Mouse (Mus musculus) embryonic facial prominence, embryonic 10.5 days (tissue): ENCODE measurements around the gene Slc25a24. TPM values are rescaled to one million over a fixed set of nuclear protein-coding genes. Genes with fewer than 3 reads are reported as not detected.

Source experiments
- DNase-seq: peaks from one replicate; pipeline ENCODE4 v3.0.0-alpha.2; 2017; ENCODE audit warnings: low spot score
- H3K27ac ChIP-seq: fragments of 300-500 bp; sonication (generic); replicated peaks from 2 replicates; pipeline ENCODE4 v1.5.1; 2016; ENCODE audit warnings: mild to moderate bottlenecking
- H3K27me3 ChIP-seq: fragments of 300-500 bp; sonication (generic); replicated peaks from 2 replicates; pipeline ENCODE4 v1.6.1; 2016; ENCODE audit warnings: low read depth, mild to moderate bottlenecking; ENCODE audit not compliant: poor library complexity, severe bottlenecking
- H3K36me3 ChIP-seq: fragments of 300-500 bp; sonication (generic); replicated peaks from 2 replicates; pipeline ENCODE4 v1.6.1; 2016; ENCODE audit warnings: mild to moderate bottlenecking, moderate library complexity
- H3K4me1 ChIP-seq: fragments of 300-500 bp; sonication (generic); 2 replicates; pipeline ENCODE4 v1.6.1; 2016
- H3K4me3 ChIP-seq: fragments of 300-500 bp; sonication (generic); 2 replicates; pipeline ENCODE4 v1.5.1; 2016; ENCODE audit warnings: mild to moderate bottlenecking, moderate library complexity
- H3K9me3 ChIP-seq: fragments of 300-500 bp; sonication (generic); 2 replicates; pipeline ENCODE4 v1.6.1; 2016; ENCODE audit warnings: mild to moderate bottlenecking
- WGBS: fragments of 180-500 bp; shearing (Covaris S2); methylation state at CpG from one replicate; pipeline ENCODE4 v1.1.7; 2016; 5-methylcytosine and 5-hydroxymethylcytosine counted together
- polyA plus RNA-seq: library from polyadenylated mRNA; unstranded; fragments of >200 nt; fragmentation: Nextera tagmentation; extraction: Ambion mirVana; gene quantifications from 2 replicates; pipeline ENCODE4 v1.2.1, GENCODE M21; 2016

Slc25a24 gene
- 31.3 and 35.6 TPM in 2 replicates for polyA plus RNA-seq

- peak; percentile 81 for DNase-seq
- peak within 1 kb of the TSS; percentile 97 for H3K27ac ChIP-seq
- WGBS: under 1% methylated on average over 47 of the region's 49 CpGs
Observed at GRCm38 (mm10) chr3:109122641-109123530, at the start of gene Slc25a24. Gene Slc25a24, plus strand, starts transcription at chr3:109123149.

GRCm38 (mm10) chr3:109080169-109080568 lies 42.8 kb upstream of the Slc25a24 start, which contains the start of gene Slc25a54:
Gene Slc25a54, plus strand, starts transcription at chr3:109080469.
- H3K9me3 ChIP-seq: no peaks in the 10 kb centered on the region
- no peaks in the 10 kb centered on the region for H3K27me3 ChIP-seq
- no peak within 1 kb of the TSS for H3K27ac ChIP-seq
- H3K4me3 ChIP-seq: no peak within 1 kb of the TSS
- H3K4me1 ChIP-seq: no peaks in the 10 kb centered on the region
- DNase-seq: no peak
- H3K36me3 ChIP-seq: no peaks in the 10 kb centered on the region
- 95% methylated on average over 17 of the region's 17 CpGs for WGBS

More at GRCm38 (mm10) chr3:109122641-109123530, at the start of gene Slc25a24:
- Histone ChIP-seq H3K36me3 (peaks cover 16% of the 10 kb centered on the region), H3K9me3 (no peaks in the 10 kb centered on the region), H3K27me3 (peaks cover 13% of the 10 kb centered on the region; the same call in 1 of the 2 replicates), H3K4me3 (peak within 1 kb of the TSS; percentile 87), H3K4me1 (peaks cover 28% of the 10 kb centered on the region)

GRCm38 (mm10) chr3:109084418-109084817 lies 38.5 kb upstream of the Slc25a24 start:
- H3K4me3 ChIP-seq: no peak overlapping the region
- no peaks in the 10 kb centered on the region for H3K27me3 ChIP-seq
- no peaks in the 10 kb centered on the region for H3K36me3 ChIP-seq
- no peaks in the 10 kb centered on the region for H3K9me3 ChIP-seq
- H3K4me1 ChIP-seq: no peaks in the 10 kb centered on the region
- H3K27ac ChIP-seq: no peak overlapping the region
- DNase-seq: no peak
- WGBS: 95% methylated on average over 2 of the region's 2 CpGs

GRCm38 (mm10) chr3:109088460-109088859 lies 34.5 kb upstream of the Slc25a24 start:
- no peak for DNase-seq
- no peak overlapping the region for H3K4me3 ChIP-seq
- no peaks in the 10 kb centered on the region for H3K4me1 ChIP-seq
- no peaks in the 10 kb centered on the region for H3K36me3 ChIP-seq
- no peaks in the 10 kb centered on the region for H3K9me3 ChIP-seq
- H3K27ac ChIP-seq: no peak overlapping the region
- 19% methylated on average over 2 of the region's 2 CpGs for WGBS
- H3K27me3 ChIP-seq: no peaks in the 10 kb centered on the region

- WGBS: 51% methylated on average over 8 of the region's 8 CpGs
- Histone ChIP-seq H3K27ac (no peak overlapping the region; the same call in 1 of the 2 replicates), H3K27me3 (no peaks in the 10 kb centered on the region), H3K4me1 (peaks cover 7% of the 10 kb centered on the region), H3K4me3 (no peak overlapping the region), H3K9me3 (no peaks in the 10 kb centered on the region), H3K36me3 (no peaks in the 10 kb centered on the region)
- DNase-seq: peak; percentile 19
Observed at GRCm38 (mm10) chr3:109104702-109105101, 18.2 kb upstream of the Slc25a24 start.

GRCm38 (mm10) chr3:109117136-109117535 lies 5.8 kb upstream of the Slc25a24 start:
- no peak overlapping the region for H3K27ac ChIP-seq
- H3K9me3 ChIP-seq: 0 out of 2 replicates have a peak, but pooled peaks cover 3% of the 10 kb centered on the region
- H3K4me1 ChIP-seq: no peaks in the 10 kb centered on the region
- H3K27me3 ChIP-seq: peaks cover 8% of the 10 kb centered on the region; the same call in 1 of the 2 replicates
- no peaks in the 10 kb centered on the region for H3K36me3 ChIP-seq
- DNase-seq: no peak
- H3K4me3 ChIP-seq: no peak overlapping the region

- H3K27ac ChIP-seq: no peak overlapping the region
- H3K4me1 ChIP-seq: peaks cover 21% of the 10 kb centered on the region
- peaks cover 13% of the 10 kb centered on the region; the same call in 1 of the 2 replicates for H3K27me3 ChIP-seq
- no peaks in the 10 kb centered on the region for H3K9me3 ChIP-seq
- DNase-seq: no peak
- H3K36me3 ChIP-seq: no peaks in the 10 kb centered on the region
- no peak overlapping the region for H3K4me3 ChIP-seq
- 88% methylated on average over 5 of the region's 5 CpGs for WGBS
Observed at GRCm38 (mm10) chr3:109119562-109119961, 3.4 kb upstream of the Slc25a24 start.

- no peak overlapping the region for H3K4me3 ChIP-seq
- WGBS: 89% methylated on average over 5 of the region's 5 CpGs
- H3K27ac ChIP-seq: no peak overlapping the region
- no peaks in the 10 kb centered on the region for H3K9me3 ChIP-seq
- peaks cover 13% of the 10 kb centered on the region; the same call in 1 of the 2 replicates for H3K27me3 ChIP-seq
- DNase-seq: no peak
- no peaks in the 10 kb centered on the region for H3K36me3 ChIP-seq
- peaks cover 21% of the 10 kb centered on the region for H3K4me1 ChIP-seq
Observed at GRCm38 (mm10) chr3:109119973-109120372, 3.0 kb upstream of the Slc25a24 start.

GRCm38 (mm10) chr3:109123531-109123981 lies 607 bp downstream of the Slc25a24 start:
- WGBS: 17% methylated on average over 8 of the region's 8 CpGs
- no peak for DNase-seq
- peaks cover 20% of the 10 kb centered on the region for H3K36me3 ChIP-seq
- H3K27ac ChIP-seq: peak overlapping the region; percentile 97
- no peaks in the 10 kb centered on the region for H3K9me3 ChIP-seq
- peak overlapping the region; percentile 87 for H3K4me3 ChIP-seq
- peaks cover 28% of the 10 kb centered on the region for H3K4me1 ChIP-seq
- H3K27me3 ChIP-seq: peaks cover 13% of the 10 kb centered on the region; the same call in 1 of the 2 replicates

GRCm38 (mm10) chr3:109124091-109124490 lies 1.1 kb downstream of the Slc25a24 start:
- 40% methylated on average over 4 of the region's 4 CpGs for WGBS

GRCm38 (mm10) chr3:109125531-109125930 lies 2.6 kb downstream of the Slc25a24 start:
- WGBS: 86% methylated on average over 6 of the region's 6 CpGs
- H3K36me3 ChIP-seq: peaks cover 20% of the 10 kb centered on the region
- peaks cover 28% of the 10 kb centered on the region for H3K4me1 ChIP-seq
- H3K27ac ChIP-seq: no peak overlapping the region
- no peaks in the 10 kb centered on the region for H3K9me3 ChIP-seq
- no peak overlapping the region for H3K4me3 ChIP-seq
- DNase-seq: no peak
- peaks cover 13% of the 10 kb centered on the region; the same call in 1 of the 2 replicates for H3K27me3 ChIP-seq

More at GRCm38 (mm10) chr3:109124091-109124490, 1.1 kb downstream of the Slc25a24 start:
- peaks cover 28% of the 10 kb centered on the region for H3K4me1 ChIP-seq
- H3K27me3 ChIP-seq: peaks cover 13% of the 10 kb centered on the region; the same call in 1 of the 2 replicates
- DNase-seq: no peak
- no peaks in the 10 kb centered on the region for H3K9me3 ChIP-seq
- H3K27ac ChIP-seq: no peak overlapping the region
- peak overlapping the region; percentile 87 for H3K4me3 ChIP-seq
- peaks cover 20% of the 10 kb centered on the region for H3K36me3 ChIP-seq

GRCm38 (mm10) chr3:109129768-109130167 lies 6.8 kb downstream of the Slc25a24 start:
- no peak for DNase-seq
- Histone ChIP-seq H3K27ac (no peak overlapping the region), H3K36me3 (peaks cover 50% of the 10 kb centered on the region), H3K4me3 (no peak overlapping the region), H3K9me3 (no peaks in the 10 kb centered on the region), H3K27me3 (no peaks in the 10 kb centered on the region), H3K4me1 (peaks cover 7% of the 10 kb centered on the region; the same call in 1 of the 2 replicates)
- WGBS: 80% methylated on average over 5 of the region's 5 CpGs
